Comparison of ENCODE assay signal across 24 mouse cellular contexts in the genomic region with DNA sequence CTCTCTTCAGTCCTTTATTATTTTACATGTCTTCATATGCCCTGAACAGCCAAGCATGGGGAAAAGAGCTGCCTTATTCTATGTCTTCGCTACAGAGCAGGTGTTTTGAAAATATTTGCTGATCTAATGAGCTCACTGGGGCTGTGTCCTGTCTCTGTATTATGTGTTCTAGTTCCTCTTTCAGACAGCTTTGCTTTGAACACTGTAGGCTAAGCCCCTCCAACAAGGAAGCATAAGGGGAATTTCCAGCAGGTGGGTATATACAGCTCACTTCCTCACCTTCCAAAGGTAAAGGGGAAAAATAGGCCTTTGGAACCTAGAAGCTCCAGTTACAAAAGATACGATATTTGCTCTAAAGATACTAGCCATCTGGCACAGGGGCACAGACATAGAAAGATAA.
DNase-seq lines count a peak whose midpoint lies in the region; ATAC-seq and TF ChIP-seq lines count a peak whose summit lies in the region.
"Had no signal": no experiment of that assay in that cellular context is flagged by ENCODE, and none has a peak within 500 bp of the region (broad histone marks: within the 10 kb centered on the region; RNA-seq: fewer than 3 reads in every experiment).

No protein-coding gene starts in this region.

- no peak overlapping the region for H3K4me3 ChIP-seq in bone marrow macrophage, adult 2 months (ENCODE audit: insufficient read depth, low read length)
- no peak overlapping the region for H3K4me3 ChIP-seq in midbrain, embryonic 16.5 days (ENCODE audit: low read depth, low read length)
- H3K4me3 ChIP-seq: embryonic facial prominence, embryonic 15.5 days; erythroblast, embryonic 14.5 days; forebrain, embryonic 10.5 days; heart, embryonic 13.5 days; hindbrain, embryonic 12.5 days had no signal

- peak overlapping the region; percentile 6; the same call in 1 of the 2 replicates for H3K27ac ChIP-seq in bone marrow macrophage, adult 2 months (ENCODE audit: insufficient read depth, low read depth, low read length)
- H3K27ac ChIP-seq in midbrain, embryonic 16.5 days (ENCODE audit: low read length) = no peak overlapping the region
- H3K27ac ChIP-seq: embryonic facial prominence, embryonic 15.5 days; forebrain, embryonic 10.5 days; heart, embryonic 13.5 days; hindbrain, embryonic 12.5 days had no signal

- no peaks in the 10 kb centered on the region for H3K36me3 ChIP-seq in splenic B cell, adult 2 months (ENCODE audit: control insufficient read depth, insufficient read depth, low read length, poor library complexity, severe bottlenecking)
- no peaks in the 10 kb centered on the region for H3K36me3 ChIP-seq in midbrain, embryonic 16.5 days (ENCODE audit: control insufficient read depth, insufficient read depth, low read length)
- H3K36me3 ChIP-seq: embryonic facial prominence, embryonic 15.5 days; forebrain, embryonic 10.5 days; heart, embryonic 13.5 days; hindbrain, embryonic 12.5 days had no signal

- WGBS in midbrain, embryonic 16.5 days = 86% methylated on average over 2 of the region's 2 CpGs

- TF ChIP-seq CTCF in bone marrow macrophage, adult 2 months (IDR thresholded peaks at IDR 0.05; ENCODE audit: low read depth, low read length) = no peak

- H3K4me2 ChIP-seq in midbrain, embryonic 16.5 days (ENCODE audit: low read length) = no peak overlapping the region
- H3K4me2 ChIP-seq: embryonic facial prominence, embryonic 15.5 days; heart, embryonic 13.5 days; hindbrain, embryonic 12.5 days had no signal

- DNase-seq in B cell, adult 2 months = peak; percentile 22 to 26
- DNase-seq in splenic B cell, adult 2 months (ENCODE audit: low read depth, low spot score) = peak; percentile 48
- DNase-seq in cerebellum, postnatal 4 days (ENCODE audit: low spot score in 2 of 2) = no peak
- no peak for DNase-seq in embryo, embryonic 11 days
- DNase-seq: adrenal gland, adult 8-10 months; adrenal gland, postnatal 36 days; cerebellum, adult 11-12 months; cerebellum, adult 9-10 months; cerebellum, postnatal 25 days; gastrocnemius, postnatal 14 days; heart, postnatal 36 days; kidney, adult 11 months had no signal

- no peaks in the 10 kb centered on the region for H3K27me3 ChIP-seq in splenic B cell, adult 2 months (ENCODE audit: control insufficient read depth, insufficient read depth, low read length, poor library complexity, severe bottlenecking)
- no peaks in the 10 kb centered on the region for H3K27me3 ChIP-seq in midbrain, embryonic 16.5 days (ENCODE audit: control insufficient read depth, insufficient read depth, low read depth, low read length)
- H3K27me3 ChIP-seq: embryonic facial prominence, embryonic 15.5 days; heart, embryonic 13.5 days; hindbrain, embryonic 12.5 days; Patski had no signal

- H3K9me3 ChIP-seq in midbrain, embryonic 16.5 days (replicated peaks; ENCODE audit: control insufficient read depth, low read length, poor library complexity, severe bottlenecking) = no peaks in the 10 kb centered on the region
- H3K9me3 ChIP-seq: embryonic facial prominence, embryonic 15.5 days; forebrain, embryonic 10.5 days; heart, embryonic 13.5 days; hindbrain, embryonic 12.5 days had no signal

- no peak for TF ChIP-seq POLR2A in bone marrow macrophage, adult 2 months (IDR thresholded peaks at IDR 0.05; ENCODE audit: borderline replicate concordance, low read depth, low read length)

- peak; percentile 38 for ATAC-seq in megakaryocyte, adult 5-6 weeks (ENCODE audit: poor library complexity, severe bottlenecking)
- ATAC-seq in midbrain, embryonic 16.5 days = no peak
- ATAC-seq: CD4-positive, CD25-positive, alpha-beta regulatory T cell, adult 4 months; forebrain, embryonic 14.5 days; hindbrain, embryonic 16.5 days; Patski had no signal

- H3K4me1 ChIP-seq in bone marrow macrophage, adult 2 months (ENCODE audit: control insufficient read depth, insufficient read depth, low read length) = peaks cover 42% of the 10 kb centered on the region
- no peaks in the 10 kb centered on the region for H3K4me1 ChIP-seq in midbrain, embryonic 16.5 days (ENCODE audit: control insufficient read depth, insufficient read depth, low read length)
- H3K4me1 ChIP-seq: embryonic facial prominence, embryonic 15.5 days; forebrain, embryonic 10.5 days; hindbrain, embryonic 12.5 days had no signal

- H3K9ac ChIP-seq in midbrain, embryonic 16.5 days (ENCODE audit: low read depth, low read length) = no peak overlapping the region
- H3K9ac ChIP-seq: embryonic facial prominence, embryonic 15.5 days; heart, embryonic 13.5 days; hindbrain, embryonic 12.5 days had no signal

Comparison
In these comparisons a context has a peak if more than half of its experiments do, and no peak if none do; other contexts are left out.
1. DNase-seq: peak in B cell, adult 2 months (2 of 2) and splenic B cell, adult 2 months (single experiment); none in cerebellum, postnatal 4 days (0 of 2) and embryo, embryonic 11 days (single experiment).